Mouse (Mus musculus) embryonic facial prominence, embryonic 13.5 days (tissue): Measurements from ENCODE around the gene Cxcr5. TPM values are rescaled to one million over a fixed set of nuclear protein-coding genes. Genes with fewer than 3 reads are reported as not detected.
A peak's percentile ranks its signal among the peaks of the same experiment; 100 is the strongest.
"Not testable (repeated sequence)": the region's sequence is repeated elsewhere in the genome, so short reads cannot be mapped to it uniquely, and the experiment has no call there.

ENCODE experiments used
- ATAC-seq: fragments of 200-750 bp; cut with Nextera tagmentation; 2 replicates; pipeline ENCODE4 v1.8.0; 2017; ENCODE audit warnings: low read depth; ENCODE audit not compliant: insufficient number of reproducible peaks, insufficient read depth, low FRiP score, low TSS enrichment
- H3K27ac ChIP-seq: fragments of 300-500 bp; sonication (generic); 2 replicates; pipeline ENCODE4 v1.5.1; 2015; ENCODE audit warnings: moderate library complexity, mild to moderate bottlenecking, inconsistent platforms
- H3K27me3 ChIP-seq: fragments of 300-500 bp; sonication (generic); 2 replicates; pipeline ENCODE4 v1.6.1; 2015; ENCODE audit warnings: mild to moderate bottlenecking, inconsistent platforms
- H3K36me3 ChIP-seq: fragments of 300-500 bp; sonication (generic); 2 replicates; pipeline ENCODE4 v1.6.1; 2015; ENCODE audit warnings: mild to moderate bottlenecking, inconsistent platforms
- H3K4me1 ChIP-seq: fragments of 300-500 bp; sonication (generic); 2 replicates; pipeline ENCODE4 v1.6.1; 2015; ENCODE audit warnings: inconsistent platforms
- H3K4me2 ChIP-seq: fragments of 300-500 bp; sonication (generic); 2 replicates; pipeline ENCODE4 v1.6.1; 2015; ENCODE audit warnings: moderate library complexity, mild to moderate bottlenecking, inconsistent platforms
- H3K4me3 ChIP-seq: fragments of 300-500 bp; sonication (generic); 2 replicates; pipeline ENCODE4 v1.5.1; 2015; ENCODE audit warnings: mild to moderate bottlenecking, inconsistent platforms
- H3K9ac ChIP-seq: fragments of 300-500 bp; sonication (generic); 2 replicates; pipeline ENCODE4 v1.6.1; 2015; ENCODE audit warnings: mild to moderate bottlenecking, inconsistent platforms
- H3K9me3 ChIP-seq: fragments of 300-500 bp; sonication (generic); 2 replicates; pipeline ENCODE4 v1.6.1; 2016; ENCODE audit warnings: inconsistent platforms
- WGBS: fragments of 180-500 bp; shearing (Covaris S2); methylation state at CpG from one replicate; pipeline ENCODE4 v1.1.7; 2015; ENCODE audit warnings: mixed read lengths; 5-methylcytosine and 5-hydroxymethylcytosine counted together
- polyA plus RNA-seq: library from polyadenylated mRNA; unstranded; fragments of >200 nt; fragmentation: Nextera tagmentation; extraction: Ambion mirVana; gene quantifications from 2 replicates; pipeline ENCODE4 v1.2.1, GENCODE M21; 2015

The Cxcr5 gene
- polyA plus RNA-seq, 1 experiment from 2014 or later = 0.10 TPM

- Histone ChIP-seq H3K4me1 (no peaks in the 10 kb centered on the region), H3K27ac (no peak overlapping the region), H3K9me3 (peaks cover 3% of the 10 kb centered on the region; the same call in 1 of the 2 replicates), H3K36me3 (no peaks in the 10 kb centered on the region), H3K4me2 (no peak overlapping the region), H3K4me3 (no peak overlapping the region), H3K9ac (no peak overlapping the region), H3K27me3 (no peaks in the 10 kb centered on the region)
- ATAC-seq = no peak
- 68% methylated on average over 8 of the region's 8 CpGs for WGBS
These were observed 25.1 kb upstream of the Cxcr5 start for GRCm38 (mm10) chr9:44586640-44587261.

GRCm38 (mm10) chr9:44582390-44582789 is 20.7 kb upstream of the Cxcr5 start:
- no peak overlapping the region for H3K27ac ChIP-seq
- 87% methylated on average over 16 of the region's 16 CpGs for WGBS
- H3K9ac ChIP-seq = no peak overlapping the region
- no peak overlapping the region for H3K4me2 ChIP-seq
- no peaks in the 10 kb centered on the region; the same call in 1 of the 2 replicates for H3K4me1 ChIP-seq
- no peak overlapping the region for H3K4me3 ChIP-seq
- H3K27me3 ChIP-seq = no peaks in the 10 kb centered on the region
- H3K9me3 ChIP-seq = peaks cover 3% of the 10 kb centered on the region; the same call in 1 of the 2 replicates
- H3K36me3 ChIP-seq = no peaks in the 10 kb centered on the region
- ATAC-seq = no peak

GRCm38 (mm10) chr9:44581423-44581822 is 19.7 kb upstream of the Cxcr5 start:
- no peak for ATAC-seq
- H3K4me2 ChIP-seq = no peak overlapping the region
- 22% methylated on average over 3 of the region's 3 CpGs for WGBS
- no peaks in the 10 kb centered on the region for H3K36me3 ChIP-seq
- H3K4me1 ChIP-seq = no peaks in the 10 kb centered on the region; the same call in 1 of the 2 replicates
- no peak overlapping the region for H3K9ac ChIP-seq
- H3K9me3 ChIP-seq = peaks cover 3% of the 10 kb centered on the region; the same call in 1 of the 2 replicates
- H3K27ac ChIP-seq = no peak overlapping the region
- no peak overlapping the region for H3K4me3 ChIP-seq
- H3K27me3 ChIP-seq = no peaks in the 10 kb centered on the region

- no peak overlapping the region for H3K4me3 ChIP-seq
- WGBS = 86% methylated on average over 5 of the region's 5 CpGs
- no peak overlapping the region for H3K9ac ChIP-seq
- no peak overlapping the region for H3K27ac ChIP-seq
- no peak for ATAC-seq
- H3K36me3 ChIP-seq = no peaks in the 10 kb centered on the region
- H3K27me3 ChIP-seq = no peaks in the 10 kb centered on the region
- H3K4me2 ChIP-seq = no peak overlapping the region
- H3K9me3 ChIP-seq = peaks cover 3% of the 10 kb centered on the region; the same call in 1 of the 2 replicates
- no peaks in the 10 kb centered on the region; the same call in 1 of the 2 replicates for H3K4me1 ChIP-seq
These were observed 18.4 kb upstream of the Cxcr5 start for GRCm38 (mm10) chr9:44580085-44580484.

GRCm38 (mm10) chr9:44579392-44579791 is 17.7 kb upstream of the Cxcr5 start:
- Histone ChIP-seq H3K9ac (no peak overlapping the region), H3K4me3 (no peak overlapping the region), H3K27ac (no peak overlapping the region), H3K9me3 (peaks cover 3% of the 10 kb centered on the region; the same call in 1 of the 2 replicates), H3K4me2 (peak overlapping the region; percentile 35), H3K27me3 (no peaks in the 10 kb centered on the region), H3K4me1 (no peaks in the 10 kb centered on the region; the same call in 1 of the 2 replicates), H3K36me3 (no peaks in the 10 kb centered on the region)
- WGBS = 41% methylated on average over 6 of the region's 6 CpGs
- ATAC-seq = no peak

- H3K4me2 ChIP-seq, H3K36me3 ChIP-seq, H3K9ac ChIP-seq, H3K27me3 ChIP-seq, H3K9me3 ChIP-seq, ATAC-seq, H3K27ac ChIP-seq, H3K4me1 ChIP-seq, H3K4me3 ChIP-seq: not testable (repeated sequence)
- 87% methylated on average over 7 of the region's 7 CpGs for WGBS
These were observed 14.4 kb upstream of the Cxcr5 start for GRCm38 (mm10) chr9:44576046-44576445.

- Histone ChIP-seq H3K4me3 (no peak overlapping the region), H3K4me1 (no peaks in the 10 kb centered on the region; the same call in 1 of the 2 replicates), H3K4me2 (no peak overlapping the region), H3K9ac (no peak overlapping the region), H3K27ac (no peak overlapping the region), H3K9me3 (no peaks in the 10 kb centered on the region), H3K36me3 (no peaks in the 10 kb centered on the region), H3K27me3 (no peaks in the 10 kb centered on the region)
- no peak for ATAC-seq
- WGBS = 86% methylated on average over 2 of the region's 2 CpGs
These were observed 13.4 kb upstream of the Cxcr5 start for GRCm38 (mm10) chr9:44575095-44575494.

- ATAC-seq = no peak
- Histone ChIP-seq H3K9ac (no peak overlapping the region), H3K4me2 (no peak overlapping the region), H3K4me3 (no peak overlapping the region), H3K27me3 (no peaks in the 10 kb centered on the region), H3K4me1 (no peaks in the 10 kb centered on the region), H3K27ac (no peak overlapping the region), H3K9me3 (no peaks in the 10 kb centered on the region), H3K36me3 (no peaks in the 10 kb centered on the region)
- WGBS = 54% methylated on average over 4 of the region's 4 CpGs
These were observed 11.6 kb upstream of the Cxcr5 start for GRCm38 (mm10) chr9:44573306-44573705.

GRCm38 (mm10) chr9:44570939-44571382 is 9.3 kb upstream of the Cxcr5 start:
- Histone ChIP-seq H3K27me3 (no peaks in the 10 kb centered on the region), H3K4me1 (no peaks in the 10 kb centered on the region), H3K4me2 (no peak overlapping the region), H3K9ac (0 out of 2 replicates have a peak overlapping the region, but pooled peaks have one; percentile 16), H3K36me3 (no peaks in the 10 kb centered on the region), H3K9me3 (no peaks in the 10 kb centered on the region), H3K4me3 (no peak overlapping the region), H3K27ac (no peak overlapping the region)
- no peak for ATAC-seq
- 77% methylated on average over 12 of the region's 12 CpGs for WGBS

- no peak for ATAC-seq
- H3K9ac ChIP-seq = no peak overlapping the region
- H3K27ac ChIP-seq = no peak overlapping the region
- H3K4me2 ChIP-seq = no peak overlapping the region
- H3K36me3 ChIP-seq = no peaks in the 10 kb centered on the region
- no peak overlapping the region for H3K4me3 ChIP-seq
- no peaks in the 10 kb centered on the region for H3K9me3 ChIP-seq
- H3K27me3 ChIP-seq = no peaks in the 10 kb centered on the region
- no peaks in the 10 kb centered on the region; the same call in 1 of the 2 replicates for H3K4me1 ChIP-seq
- WGBS = 44% methylated on average over 7 of the region's 7 CpGs
These were observed 6.4 kb upstream of the Cxcr5 start for GRCm38 (mm10) chr9:44568083-44568455.

- Histone ChIP-seq H3K4me3 (no peak overlapping the region), H3K36me3 (no peaks in the 10 kb centered on the region), H3K27ac (no peak overlapping the region), H3K4me1 (no peaks in the 10 kb centered on the region; the same call in 1 of the 2 replicates), H3K4me2 (no peak overlapping the region), H3K9ac (no peak overlapping the region), H3K9me3 (no peaks in the 10 kb centered on the region), H3K27me3 (no peaks in the 10 kb centered on the region)
- no peak for ATAC-seq
- WGBS = 76% methylated on average over 9 of the region's 9 CpGs
These were observed 5.8 kb upstream of the Cxcr5 start for GRCm38 (mm10) chr9:44567338-44568082.

- Histone ChIP-seq H3K4me2 (no peak overlapping the region), H3K4me3 (no peak overlapping the region), H3K9ac (no peak overlapping the region), H3K36me3 (no peaks in the 10 kb centered on the region), H3K27ac (no peak overlapping the region), H3K9me3 (no peaks in the 10 kb centered on the region), H3K4me1 (no peaks in the 10 kb centered on the region; the same call in 1 of the 2 replicates), H3K27me3 (no peaks in the 10 kb centered on the region)
- WGBS = 47% methylated on average over 6 of the region's 6 CpGs
- no peak for ATAC-seq
These were observed 3.7 kb upstream of the Cxcr5 start for GRCm38 (mm10) chr9:44565367-44565766.
